Mouse (Mus musculus) embryonic facial prominence, embryonic 13.5 days (tissue): ENCODE measurements around the gene Thrap3. TPM values are rescaled to one million over a fixed set of nuclear protein-coding genes. Genes with fewer than 3 reads are reported as not detected.

Source experiments
- ATAC-seq: fragments of 200-750 bp; cut with Nextera tagmentation; 2 replicates; pipeline ENCODE4 v1.8.0; 2017; ENCODE audit warnings: low read depth; ENCODE audit not compliant: insufficient number of reproducible peaks, insufficient read depth, low FRiP score, low TSS enrichment
- H3K27ac ChIP-seq: fragments of 300-500 bp; sonication (generic); 2 replicates; pipeline ENCODE4 v1.5.1; 2015; ENCODE audit warnings: moderate library complexity, mild to moderate bottlenecking, inconsistent platforms
- H3K27me3 ChIP-seq: fragments of 300-500 bp; sonication (generic); 2 replicates; pipeline ENCODE4 v1.6.1; 2015; ENCODE audit warnings: mild to moderate bottlenecking, inconsistent platforms
- H3K36me3 ChIP-seq: fragments of 300-500 bp; sonication (generic); 2 replicates; pipeline ENCODE4 v1.6.1; 2015; ENCODE audit warnings: mild to moderate bottlenecking, inconsistent platforms
- H3K4me1 ChIP-seq: fragments of 300-500 bp; sonication (generic); 2 replicates; pipeline ENCODE4 v1.6.1; 2015; ENCODE audit warnings: inconsistent platforms
- H3K4me2 ChIP-seq: fragments of 300-500 bp; sonication (generic); 2 replicates; pipeline ENCODE4 v1.6.1; 2015; ENCODE audit warnings: moderate library complexity, mild to moderate bottlenecking, inconsistent platforms
- H3K4me3 ChIP-seq: fragments of 300-500 bp; sonication (generic); 2 replicates; pipeline ENCODE4 v1.5.1; 2015; ENCODE audit warnings: mild to moderate bottlenecking, inconsistent platforms
- H3K9ac ChIP-seq: fragments of 300-500 bp; sonication (generic); 2 replicates; pipeline ENCODE4 v1.6.1; 2015; ENCODE audit warnings: mild to moderate bottlenecking, inconsistent platforms
- H3K9me3 ChIP-seq: fragments of 300-500 bp; sonication (generic); 2 replicates; pipeline ENCODE4 v1.6.1; 2016; ENCODE audit warnings: inconsistent platforms
- WGBS: fragments of 180-500 bp; shearing (Covaris S2); methylation state at CpG from one replicate; pipeline ENCODE4 v1.1.7; 2015; ENCODE audit warnings: mixed read lengths; 5-methylcytosine and 5-hydroxymethylcytosine counted together
- polyA plus RNA-seq: library from polyadenylated mRNA; unstranded; fragments of >200 nt; fragmentation: Nextera tagmentation; extraction: Ambion mirVana; gene quantifications from 2 replicates; pipeline ENCODE4 v1.2.1, GENCODE M21; 2015

Gene Thrap3
- polyA plus RNA-seq, 1 experiment from 2014 or later, result 262 TPM

DNA sequence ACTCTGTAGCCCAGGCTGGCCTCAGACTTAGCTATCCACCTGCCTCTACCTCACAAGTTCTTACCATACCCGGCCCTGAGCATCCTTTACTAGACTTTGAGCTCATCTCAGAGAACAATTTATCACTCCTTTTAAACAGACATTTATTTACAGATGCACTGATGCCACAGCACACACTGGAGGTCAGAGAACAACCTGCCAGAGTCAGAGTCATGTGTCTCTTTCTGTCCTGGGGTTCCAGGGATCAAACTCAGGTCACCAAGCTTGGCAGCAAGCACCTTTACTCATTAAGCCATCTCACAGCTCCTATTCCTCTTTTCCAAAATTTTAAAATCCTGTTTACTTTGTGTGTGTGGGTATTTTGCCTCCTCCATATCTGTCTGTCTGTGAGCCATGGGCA is 2.8 kb upstream of the Thrap3 start:
- H3K27me3 ChIP-seq, result no peaks in the 10 kb centered on the region
- ATAC-seq, result no peak
- 68% methylated on average over 1 of the region's 1 CpGs for WGBS
- no peak overlapping the region for H3K27ac ChIP-seq
- H3K9me3 ChIP-seq, result no peaks in the 10 kb centered on the region
- H3K4me2 ChIP-seq, result no peak overlapping the region
- H3K36me3 ChIP-seq, result no peaks in the 10 kb centered on the region
- H3K4me3 ChIP-seq, result no peak overlapping the region
- H3K9ac ChIP-seq, result no peak overlapping the region
- peaks cover 15% of the 10 kb centered on the region for H3K4me1 ChIP-seq

- H3K36me3 ChIP-seq, result no peaks in the 10 kb centered on the region
- H3K9ac ChIP-seq, result no peak overlapping the region
- H3K9me3 ChIP-seq, result no peaks in the 10 kb centered on the region
- ATAC-seq, result no peak
- WGBS, result 78% methylated on average over 12 of the region's 12 CpGs
- no peak overlapping the region for H3K4me3 ChIP-seq
- H3K4me1 ChIP-seq, result peaks cover 21% of the 10 kb centered on the region
- H3K4me2 ChIP-seq, result no peak overlapping the region
- no peak overlapping the region for H3K27ac ChIP-seq
- H3K27me3 ChIP-seq, result no peaks in the 10 kb centered on the region
These were observed 2.2 kb upstream of the Thrap3 start for GRCm38 (mm10) chr4:126204661-126205230.

DNA sequence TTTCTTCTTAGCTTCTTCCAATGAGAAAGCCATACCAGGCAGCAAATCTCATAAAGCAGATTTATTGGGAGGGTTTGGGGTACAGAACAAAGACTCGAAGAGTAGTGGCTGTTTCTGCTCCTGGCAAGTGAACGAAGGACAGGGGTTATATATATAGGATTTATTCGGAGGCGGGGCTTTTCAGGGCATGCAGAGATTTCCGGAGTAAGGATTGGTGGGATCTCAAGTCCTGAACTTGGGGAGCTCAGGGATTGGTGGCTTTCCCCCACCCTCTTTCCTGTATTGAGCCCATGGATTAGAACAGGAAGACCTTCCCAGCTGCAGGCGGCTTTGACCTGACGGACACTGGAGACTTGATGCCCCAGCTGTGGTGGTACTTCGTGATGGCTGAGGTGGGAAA is 1.5 kb upstream of the Thrap3 start:
- no peaks in the 10 kb centered on the region for H3K27me3 ChIP-seq
- H3K4me1 ChIP-seq, result peaks cover 27% of the 10 kb centered on the region
- no peak overlapping the region for H3K9ac ChIP-seq
- no peaks in the 10 kb centered on the region for H3K36me3 ChIP-seq
- H3K4me2 ChIP-seq, result no peak overlapping the region
- peak overlapping the region; percentile 97 for H3K27ac ChIP-seq
- no peak for ATAC-seq
- H3K9me3 ChIP-seq, result no peaks in the 10 kb centered on the region
- 86% methylated on average over 8 of the region's 8 CpGs for WGBS
- no peak overlapping the region for H3K4me3 ChIP-seq

DNA sequence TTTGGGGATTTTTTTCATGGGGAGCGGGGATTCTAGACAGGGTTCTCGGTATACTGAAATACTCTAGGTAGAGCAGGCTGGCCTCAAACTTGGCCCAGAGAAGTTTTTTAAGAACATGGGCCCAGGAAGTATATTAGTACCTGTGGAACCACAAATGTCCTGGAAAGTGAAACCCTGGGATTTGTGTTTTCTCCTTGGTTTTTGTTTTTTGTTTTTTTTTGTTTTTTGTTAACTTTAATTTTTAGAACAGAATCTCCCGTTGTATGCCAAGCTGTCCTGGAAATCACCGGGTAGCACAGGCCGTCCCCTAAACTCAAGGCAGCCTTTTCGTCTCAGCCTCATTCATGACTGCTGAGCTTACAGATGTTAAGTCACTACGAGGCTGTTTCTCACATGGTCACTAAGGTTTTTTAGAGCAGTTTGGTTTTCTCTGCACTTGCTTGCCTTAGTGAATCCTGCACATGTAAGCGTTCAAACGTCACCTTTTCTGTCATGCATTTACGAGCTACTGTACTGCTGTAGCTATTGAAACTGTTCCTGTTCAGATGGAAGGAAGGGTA is 856 bp upstream of the Thrap3 start:
- Histone ChIP-seq H3K4me1 (peaks cover 31% of the 10 kb centered on the region), H3K4me2 (peak overlapping the region; percentile 64), H3K36me3 (no peaks in the 10 kb centered on the region), H3K9me3 (no peaks in the 10 kb centered on the region), H3K27me3 (no peaks in the 10 kb centered on the region), H3K27ac (peak overlapping the region; percentile 97), H3K9ac (peak overlapping the region; percentile 89), H3K4me3 (peak overlapping the region; percentile 71)
- ATAC-seq, result no peak
- 71% methylated on average over 10 of the region's 10 CpGs for WGBS

GRCm38 (mm10) chr4:126201514-126202302 is 852 bp downstream of the Thrap3 start:
- WGBS, result under 1% methylated on average over 28 of the region's 28 CpGs
- no peak for ATAC-seq
- Histone ChIP-seq H3K4me1 (peaks cover 37% of the 10 kb centered on the region), H3K4me2 (peak overlapping the region; percentile 78), H3K27ac (peak overlapping the region; percentile 97), H3K4me3 (peak overlapping the region; percentile 71), H3K9ac (peak overlapping the region; percentile 89), H3K9me3 (no peaks in the 10 kb centered on the region), H3K36me3 (no peaks in the 10 kb centered on the region), H3K27me3 (no peaks in the 10 kb centered on the region)

DNA sequence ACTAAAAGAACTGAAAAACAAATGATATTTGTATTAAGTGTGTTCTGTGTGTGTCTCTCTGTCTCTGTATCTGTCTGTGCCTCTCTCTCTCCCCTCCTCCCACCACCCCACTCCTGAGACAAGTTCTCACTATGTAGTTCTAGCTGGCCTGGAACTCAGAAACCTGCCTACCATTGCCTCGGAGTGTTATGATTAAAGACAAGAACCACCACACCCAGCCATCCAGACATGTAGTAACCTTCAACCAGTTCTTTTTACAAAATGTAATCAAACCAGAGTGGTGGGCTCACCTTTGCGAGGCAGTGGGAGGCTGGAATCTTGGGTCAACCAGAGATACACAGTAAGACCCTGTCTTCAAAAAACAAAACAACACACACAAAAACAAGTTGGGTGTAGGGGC is 1.9 kb downstream of the Thrap3 start:
- Histone ChIP-seq H3K27me3 (no peaks in the 10 kb centered on the region), H3K9ac (peak overlapping the region; percentile 89), H3K4me3 (peak overlapping the region; percentile 71), H3K4me2 (peak overlapping the region; percentile 78), H3K9me3 (no peaks in the 10 kb centered on the region), H3K4me1 (peaks cover 37% of the 10 kb centered on the region), H3K27ac (no peak overlapping the region), H3K36me3 (0 out of 2 replicates have a peak, but pooled peaks cover 3% of the 10 kb centered on the region)
- WGBS, result 52% methylated on average over 2 of the region's 2 CpGs
- ATAC-seq, result no peak

DNA sequence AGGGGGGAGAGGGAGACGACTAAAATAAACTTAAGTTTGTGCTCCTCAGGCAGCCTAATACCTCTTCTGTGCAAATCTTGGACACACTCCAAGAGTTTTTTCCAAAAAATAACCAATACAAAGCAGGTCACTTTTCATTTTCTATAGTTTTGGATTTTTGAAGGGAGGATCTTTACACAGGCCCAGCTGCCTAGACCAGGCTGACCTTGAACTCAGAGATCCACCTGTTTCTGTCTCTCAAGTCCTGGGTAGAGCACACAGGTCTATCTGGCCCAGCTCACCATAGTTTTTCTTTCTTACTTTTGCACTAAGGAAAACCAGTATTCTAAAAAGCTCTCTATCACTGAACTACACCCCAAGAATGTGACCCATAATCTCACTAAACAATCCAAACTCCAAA is 2.5 kb downstream of the Thrap3 start:
- WGBS, result 26% methylated on average over 1 of the region's 1 CpGs
- peak overlapping the region; percentile 89 for H3K9ac ChIP-seq

DNA sequence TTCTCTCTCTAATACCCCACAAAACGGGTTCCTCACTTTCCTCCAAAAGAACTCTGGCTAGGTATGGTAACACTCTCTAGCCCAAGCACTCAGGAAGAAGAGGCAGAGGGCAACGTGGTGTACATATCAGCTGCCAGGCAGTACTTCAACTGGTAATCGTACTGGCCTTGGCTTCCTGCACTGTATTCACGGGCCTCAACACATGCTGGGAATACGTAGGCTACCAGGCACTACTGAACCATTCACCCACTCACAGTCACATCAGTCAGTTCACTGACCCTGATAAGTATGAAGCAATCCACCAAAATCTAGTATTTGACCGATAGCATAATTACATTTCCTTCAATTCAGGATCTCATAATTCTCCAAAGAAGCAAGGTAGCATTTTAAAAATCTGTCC is 3.0 kb downstream of the Thrap3 start:
- ATAC-seq, result no peak
- peaks cover 37% of the 10 kb centered on the region for H3K4me1 ChIP-seq
- peak overlapping the region; percentile 78 for H3K4me2 ChIP-seq
- H3K36me3 ChIP-seq, result peaks cover 9% of the 10 kb centered on the region; the same call in 1 of the 2 replicates
- no peak overlapping the region for H3K27ac ChIP-seq
- H3K4me3 ChIP-seq, result 0 out of 2 replicates have a peak overlapping the region, but pooled peaks have one; percentile 10
- 0 out of 2 replicates have a peak overlapping the region, but pooled peaks have one; percentile 89 for H3K9ac ChIP-seq
- H3K27me3 ChIP-seq, result no peaks in the 10 kb centered on the region
- WGBS, result 81% methylated on average over 6 of the region's 6 CpGs
- no peaks in the 10 kb centered on the region for H3K9me3 ChIP-seq

More for the DNA sequence above, 2.5 kb downstream of the Thrap3 start:
- peak overlapping the region; percentile 71 for H3K4me3 ChIP-seq
- H3K27ac ChIP-seq, result no peak overlapping the region; the same call in 1 of the 2 replicates
- peaks cover 37% of the 10 kb centered on the region for H3K4me1 ChIP-seq
- H3K4me2 ChIP-seq, result peak overlapping the region; percentile 78
- 0 out of 2 replicates have a peak, but pooled peaks cover 5% of the 10 kb centered on the region for H3K36me3 ChIP-seq
- no peak for ATAC-seq
- no peaks in the 10 kb centered on the region for H3K9me3 ChIP-seq
- no peaks in the 10 kb centered on the region for H3K27me3 ChIP-seq

DNA sequence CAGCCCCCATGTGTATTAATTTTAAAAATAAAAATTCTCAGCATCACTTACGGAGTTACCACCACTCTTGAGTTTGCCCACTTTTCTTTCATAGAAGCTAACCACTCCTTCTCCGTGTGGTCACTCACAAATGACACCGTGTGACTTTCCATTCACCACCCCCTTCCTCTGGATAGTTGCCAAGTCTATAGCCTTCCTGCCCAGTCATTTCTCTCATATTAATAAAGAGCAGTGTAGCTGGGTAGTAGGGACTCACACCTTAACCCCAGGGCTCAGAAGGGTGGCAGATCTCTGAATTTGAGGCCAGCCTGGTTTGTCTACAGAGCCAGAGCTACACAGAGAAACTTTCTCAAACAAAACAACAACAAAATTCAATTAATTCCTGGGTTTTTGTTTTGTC is 5.1 kb downstream of the Thrap3 start:
- Histone ChIP-seq H3K9ac (no peak overlapping the region), H3K4me2 (no peak overlapping the region), H3K4me1 (peaks cover 30% of the 10 kb centered on the region), H3K27ac (no peak overlapping the region), H3K36me3 (peaks cover 29% of the 10 kb centered on the region), H3K27me3 (no peaks in the 10 kb centered on the region), H3K9me3 (no peaks in the 10 kb centered on the region), H3K4me3 (no peak overlapping the region)
- ATAC-seq, result no peak
- WGBS, result 87% methylated on average over 3 of the region's 3 CpGs

DNA sequence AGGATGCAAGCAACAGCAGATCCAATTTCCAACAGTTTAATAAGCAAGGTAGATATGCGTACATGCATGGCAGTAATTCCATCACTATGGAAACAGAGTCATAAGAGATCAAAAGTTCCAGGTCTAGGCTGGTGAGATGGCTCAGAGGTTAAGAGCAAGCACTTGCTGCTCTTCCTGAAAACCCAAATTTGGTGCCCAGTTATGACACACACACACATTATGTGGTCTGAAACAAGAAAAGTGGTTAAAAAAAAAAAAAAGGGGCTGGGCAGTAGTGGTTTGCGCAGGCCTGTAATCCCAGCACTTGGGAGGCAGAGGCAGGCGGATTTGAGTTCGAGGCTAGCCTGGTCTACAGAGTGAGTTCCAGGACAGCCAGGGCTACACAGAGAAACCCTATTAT is 7.6 kb downstream of the Thrap3 start:
- peaks cover 51% of the 10 kb centered on the region for H3K36me3 ChIP-seq
- no peaks in the 10 kb centered on the region for H3K27me3 ChIP-seq
- H3K4me2 ChIP-seq, result no peak overlapping the region
- WGBS, result 87% methylated on average over 4 of the region's 4 CpGs
- no peaks in the 10 kb centered on the region for H3K9me3 ChIP-seq
- no peak overlapping the region for H3K27ac ChIP-seq
- H3K4me3 ChIP-seq, result no peak overlapping the region
- H3K4me1 ChIP-seq, result peaks cover 18% of the 10 kb centered on the region
- no peak for ATAC-seq
- H3K9ac ChIP-seq, result no peak overlapping the region

DNA sequence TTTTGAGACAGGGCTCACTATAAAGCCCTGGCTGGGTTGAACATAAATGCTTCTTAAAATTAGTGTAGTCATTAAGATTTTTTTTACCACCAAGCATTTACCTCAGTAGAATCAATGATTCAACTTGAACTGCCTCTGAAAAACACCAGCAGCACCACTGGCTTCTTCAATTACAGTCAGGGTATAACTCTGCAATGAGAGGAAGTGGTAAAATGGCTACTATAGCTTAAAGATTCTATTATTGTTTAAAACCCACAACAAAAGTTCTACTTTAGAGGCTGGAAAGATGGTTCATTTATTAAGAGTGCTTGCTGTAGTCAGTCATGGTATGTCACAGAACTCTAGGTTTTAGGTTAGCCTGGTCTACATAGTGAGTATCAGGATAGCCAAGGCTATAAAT is 8.3 kb downstream of the Thrap3 start:
- ATAC-seq, result no peak
- Histone ChIP-seq H3K36me3 (peaks cover 57% of the 10 kb centered on the region), H3K9ac (no peak overlapping the region), H3K27me3 (no peaks in the 10 kb centered on the region), H3K4me2 (no peak overlapping the region), H3K4me1 (peaks cover 12% of the 10 kb centered on the region), H3K9me3 (no peaks in the 10 kb centered on the region), H3K4me3 (no peak overlapping the region), H3K27ac (no peak overlapping the region)

DNA sequence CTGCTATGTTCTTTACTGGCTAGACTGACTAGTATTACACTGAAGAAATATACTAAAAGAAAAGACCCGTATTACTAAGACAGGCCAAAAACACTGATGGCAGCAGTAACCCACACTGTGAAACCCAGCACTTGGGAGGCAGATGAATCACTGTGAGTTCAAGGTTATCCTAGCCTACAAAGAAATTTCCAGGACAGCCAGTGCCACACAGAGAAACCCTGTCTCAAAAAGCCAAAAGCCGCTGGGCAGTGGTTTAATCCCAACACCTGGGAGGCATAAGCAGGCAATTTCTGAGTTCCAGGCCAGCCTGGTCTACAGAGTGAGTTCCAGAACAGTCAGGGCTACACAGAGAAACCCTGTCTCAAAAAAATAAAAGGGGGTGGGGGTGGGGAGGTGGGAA is 11.9 kb downstream of the Thrap3 start:
- Histone ChIP-seq H3K4me3 (no peak overlapping the region), H3K27me3 (no peaks in the 10 kb centered on the region), H3K27ac (no peak overlapping the region), H3K9me3 (no peaks in the 10 kb centered on the region), H3K9ac (no peak overlapping the region), H3K36me3 (peaks cover 74% of the 10 kb centered on the region), H3K4me1 (peaks cover 4% of the 10 kb centered on the region; the same call in 1 of the 2 replicates), H3K4me2 (no peak overlapping the region)
- WGBS, result 91% methylated on average over 2 of the region's 2 CpGs
- ATAC-seq, result no peak
